Mouse (Mus musculus): ENCODE results near the gene Panx1. TPM values are rescaled to one million over a fixed set of nuclear protein-coding genes. Genes with fewer than 3 reads are reported as not detected.

Panx1 gene
- polyA plus RNA-seq, 1 experiment from 2014 or later: 48.8 TPM

GRCm38 (mm10) chr9:15027725-15028124, 17.6 kb downstream of the Panx1 start:
- H3K9ac ChIP-seq: no peak overlapping the region
- no peak for ATAC-seq (ENCODE audit: insufficient read depth)
- WGBS: 63% methylated on average over 3 of the region's 3 CpGs

GRCm38 (mm10) chr9:15023049-15023448, 22.2 kb downstream of the Panx1 start:
- no peak for DNase-seq

More at GRCm38 (mm10) chr9:15027725-15028124, 17.6 kb downstream of the Panx1 start:
- H3K36me3 ChIP-seq (ENCODE audit: insufficient read depth): 0 out of 2 replicates have a peak, but pooled peaks cover 3% of the 10 kb centered on the region
- peak; percentile 40 for TF ChIP-seq CTCF (IDR thresholded peaks at IDR 0.05; ENCODE audit: low read depth)
- no peak overlapping the region for H3K4me2 ChIP-seq
- no peaks in the 10 kb centered on the region for H3K9me3 ChIP-seq (ENCODE audit: low read depth, low read length)
- 0 out of 2 replicates have a peak, but pooled peaks cover 7% of the 10 kb centered on the region for H3K4me1 ChIP-seq (ENCODE audit: insufficient read depth)
- H3K27ac ChIP-seq (ENCODE audit: low read depth): no peak overlapping the region
- H3K27me3 ChIP-seq (ENCODE audit: insufficient read depth, low read length): no peaks in the 10 kb centered on the region
- DNase-seq: no peak
- no peak overlapping the region for H3K4me3 ChIP-seq (ENCODE audit: low read depth, low read length)

GRCm38 (mm10) chr9:15021156-15021555, 24.1 kb downstream of the Panx1 start:
- Histone ChIP-seq H3K4me3 (ENCODE audit: low read depth, low read length) (no peak overlapping the region), H3K36me3 (ENCODE audit: insufficient read depth) (peaks cover 9% of the 10 kb centered on the region; the same call in 1 of the 2 replicates), H3K9me3 (ENCODE audit: low read depth, low read length) (no peaks in the 10 kb centered on the region), H3K4me1 (ENCODE audit: insufficient read depth) (no peaks in the 10 kb centered on the region), H3K27me3 (ENCODE audit: insufficient read depth, low read length) (no peaks in the 10 kb centered on the region), H3K4me2 (no peak overlapping the region), H3K9ac (no peak overlapping the region), H3K27ac (ENCODE audit: low read depth) (no peak overlapping the region)
- DNase-seq (no peak), ATAC-seq (ENCODE audit: insufficient read depth) (no peak)
- no peak for TF ChIP-seq CTCF (IDR thresholded peaks at IDR 0.05; ENCODE audit: low read depth)
- 81% methylated on average over 9 of the region's 9 CpGs for WGBS

More at GRCm38 (mm10) chr9:15023049-15023448, 22.2 kb downstream of the Panx1 start:
- Histone ChIP-seq H3K9ac (no peak overlapping the region), H3K4me1 (ENCODE audit: insufficient read depth) (no peaks in the 10 kb centered on the region), H3K9me3 (ENCODE audit: low read depth, low read length) (no peaks in the 10 kb centered on the region), H3K27me3 (ENCODE audit: insufficient read depth, low read length) (no peaks in the 10 kb centered on the region), H3K4me3 (ENCODE audit: low read depth, low read length) (no peak overlapping the region), H3K27ac (ENCODE audit: low read depth) (no peak overlapping the region), H3K4me2 (no peak overlapping the region), H3K36me3 (ENCODE audit: insufficient read depth) (peaks cover 9% of the 10 kb centered on the region; the same call in 1 of the 2 replicates)
- no peak for ATAC-seq (ENCODE audit: insufficient read depth)
- TF ChIP-seq CTCF (IDR thresholded peaks at IDR 0.05; ENCODE audit: low read depth): no peak
- WGBS: 88% methylated on average over 1 of the region's 1 CpGs

DNA sequence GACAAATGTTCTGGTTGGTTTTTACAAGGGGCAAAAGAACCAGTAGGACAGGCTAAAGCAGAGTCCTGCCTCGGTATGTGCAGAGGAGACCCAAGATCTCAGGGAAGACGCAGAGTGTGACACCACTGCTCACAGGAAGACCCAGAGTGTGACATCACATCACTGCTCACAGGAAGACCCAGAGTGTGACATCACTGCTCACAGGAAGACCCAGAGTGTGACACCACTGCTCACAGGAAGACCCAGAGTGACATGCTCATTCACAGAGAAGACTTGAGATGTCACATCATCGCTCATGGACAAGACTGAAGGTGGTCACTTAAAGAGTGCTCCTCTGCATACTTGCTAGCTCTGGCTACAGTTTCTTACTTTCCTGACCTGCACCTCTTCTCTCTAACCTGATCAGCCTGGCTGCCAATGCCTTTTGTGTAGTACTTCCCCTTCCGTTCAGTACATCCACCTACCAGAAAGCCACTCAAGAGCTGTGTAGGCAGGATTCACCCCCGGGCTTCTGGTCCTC, 24.7 kb downstream of the Panx1 start:
- no peak for TF ChIP-seq CTCF (IDR thresholded peaks at IDR 0.05; ENCODE audit: low read depth)
- H3K4me3 ChIP-seq (ENCODE audit: low read depth, low read length): no peak overlapping the region
- peaks cover 9% of the 10 kb centered on the region; the same call in 1 of the 2 replicates for H3K36me3 ChIP-seq (ENCODE audit: insufficient read depth)
- H3K9me3 ChIP-seq (ENCODE audit: low read depth, low read length): no peaks in the 10 kb centered on the region
- 92% methylated on average over 5 of the region's 5 CpGs for WGBS
- H3K27ac ChIP-seq (ENCODE audit: low read depth): no peak overlapping the region
- no peak overlapping the region for H3K4me2 ChIP-seq
- H3K4me1 ChIP-seq (ENCODE audit: insufficient read depth): no peaks in the 10 kb centered on the region
- ATAC-seq (ENCODE audit: insufficient read depth): no peak
- H3K9ac ChIP-seq: no peak overlapping the region
- DNase-seq: no peak
- no peaks in the 10 kb centered on the region for H3K27me3 ChIP-seq (ENCODE audit: insufficient read depth, low read length)

GRCm38 (mm10) chr9:15018756-15019131, 26.5 kb downstream of the Panx1 start:
- Histone ChIP-seq H3K4me3 (ENCODE audit: low read depth, low read length) (no peak overlapping the region), H3K36me3 (ENCODE audit: insufficient read depth) (peaks cover 9% of the 10 kb centered on the region; the same call in 1 of the 2 replicates), H3K4me2 (no peak overlapping the region), H3K27ac (ENCODE audit: low read depth) (no peak overlapping the region), H3K4me1 (ENCODE audit: insufficient read depth) (no peaks in the 10 kb centered on the region), H3K9me3 (ENCODE audit: low read depth, low read length) (no peaks in the 10 kb centered on the region), H3K9ac (no peak overlapping the region), H3K27me3 (ENCODE audit: insufficient read depth, low read length) (no peaks in the 10 kb centered on the region)
- ATAC-seq (ENCODE audit: insufficient read depth) (no peak), DNase-seq (no peak)
- no peak for TF ChIP-seq CTCF (IDR thresholded peaks at IDR 0.05; ENCODE audit: low read depth)
- WGBS: 74% methylated on average over 5 of the region's 5 CpGs

DNA sequence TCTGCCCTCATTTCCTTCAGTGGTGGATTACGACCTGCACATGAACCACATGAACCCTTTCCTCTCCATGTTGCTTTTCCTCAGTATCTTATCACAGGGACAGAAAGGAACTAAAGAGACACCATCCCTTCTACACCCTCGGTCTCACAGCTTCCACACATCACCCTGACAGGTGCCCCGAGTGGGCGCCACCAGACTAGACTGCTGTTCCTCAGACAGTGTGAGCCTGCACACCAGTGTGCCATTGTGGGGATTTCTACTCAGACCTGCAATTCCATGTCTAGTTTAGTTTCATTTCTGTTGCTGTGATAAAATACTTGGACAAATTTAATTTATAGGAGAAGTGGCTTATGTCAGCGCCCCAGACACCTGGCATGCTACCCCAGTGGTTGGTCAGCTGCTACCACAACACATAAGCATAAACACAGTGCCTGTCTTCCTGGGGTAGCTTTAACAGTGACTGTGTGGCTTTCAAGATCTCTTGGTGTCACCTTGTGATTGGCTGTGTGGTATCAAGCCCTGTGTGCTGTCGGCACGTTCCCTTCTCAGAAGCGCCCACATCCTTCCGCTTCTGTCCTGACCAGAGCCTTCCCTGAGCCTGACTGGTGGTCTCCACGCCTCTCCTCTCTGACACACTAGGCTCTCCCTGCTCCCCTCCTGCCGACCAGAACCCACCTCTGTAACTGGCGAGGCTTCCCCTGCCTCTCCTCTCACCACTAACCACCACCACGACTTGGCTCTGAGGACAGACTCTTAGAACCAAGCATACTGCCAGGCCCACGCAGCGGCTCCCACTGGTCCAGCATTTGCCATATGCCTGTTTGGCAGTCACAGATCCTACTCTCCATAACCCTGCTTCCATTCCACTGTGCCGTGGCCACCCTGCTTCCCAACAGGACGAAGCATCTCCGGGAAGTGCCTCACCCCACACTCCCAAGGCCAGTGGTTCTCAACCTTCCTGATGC, 27.2 kb downstream of the Panx1 start:
- H3K27ac ChIP-seq (ENCODE audit: low read depth): no peak overlapping the region
- no peak for TF ChIP-seq CTCF (IDR thresholded peaks at IDR 0.05; ENCODE audit: low read depth)
- no peaks in the 10 kb centered on the region for H3K27me3 ChIP-seq (ENCODE audit: insufficient read depth, low read length)
- DNase-seq (no peak), ATAC-seq (ENCODE audit: insufficient read depth) (no peak)
- H3K4me3 ChIP-seq (ENCODE audit: low read depth, low read length): no peak overlapping the region
- 83% methylated on average over 18 of the region's 18 CpGs for WGBS
- H3K4me1 ChIP-seq (ENCODE audit: insufficient read depth): no peaks in the 10 kb centered on the region
- H3K36me3 ChIP-seq (ENCODE audit: insufficient read depth): peaks cover 9% of the 10 kb centered on the region; the same call in 1 of the 2 replicates
- no peak overlapping the region for H3K9ac ChIP-seq
- H3K9me3 ChIP-seq (ENCODE audit: low read depth, low read length): no peaks in the 10 kb centered on the region
- H3K4me2 ChIP-seq: no peak overlapping the region
